Mouse (Mus musculus): ENCODE data around the gene Reep1.
"Not testable (repeated sequence)": the region's sequence is repeated elsewhere in the genome, so short reads cannot be mapped to it uniquely, and the experiment has no call there.

The Reep1 gene

GRCm38 (mm10) chr6:71846906-71847305 is 139.5 kb downstream of the Reep1 start:
- DNase-seq (ENCODE audit: low spot score): not testable (repeated sequence)
